Mouse (Mus musculus): Measurements from ENCODE around the gene Knl1. TPM values are rescaled to one million over a fixed set of nuclear protein-coding genes. Genes with fewer than 3 reads are reported as not detected.
"Not testable (repeated sequence)": the region's sequence is repeated elsewhere in the genome, so short reads cannot be mapped to it uniquely, and the experiment has no call there.

Gene Knl1
- polyA plus RNA-seq (2015; fragmentation: Nextera tagmentation; extraction: Ambion mirVana): 65.5 and 66.6 TPM in 2 replicates

DNA sequence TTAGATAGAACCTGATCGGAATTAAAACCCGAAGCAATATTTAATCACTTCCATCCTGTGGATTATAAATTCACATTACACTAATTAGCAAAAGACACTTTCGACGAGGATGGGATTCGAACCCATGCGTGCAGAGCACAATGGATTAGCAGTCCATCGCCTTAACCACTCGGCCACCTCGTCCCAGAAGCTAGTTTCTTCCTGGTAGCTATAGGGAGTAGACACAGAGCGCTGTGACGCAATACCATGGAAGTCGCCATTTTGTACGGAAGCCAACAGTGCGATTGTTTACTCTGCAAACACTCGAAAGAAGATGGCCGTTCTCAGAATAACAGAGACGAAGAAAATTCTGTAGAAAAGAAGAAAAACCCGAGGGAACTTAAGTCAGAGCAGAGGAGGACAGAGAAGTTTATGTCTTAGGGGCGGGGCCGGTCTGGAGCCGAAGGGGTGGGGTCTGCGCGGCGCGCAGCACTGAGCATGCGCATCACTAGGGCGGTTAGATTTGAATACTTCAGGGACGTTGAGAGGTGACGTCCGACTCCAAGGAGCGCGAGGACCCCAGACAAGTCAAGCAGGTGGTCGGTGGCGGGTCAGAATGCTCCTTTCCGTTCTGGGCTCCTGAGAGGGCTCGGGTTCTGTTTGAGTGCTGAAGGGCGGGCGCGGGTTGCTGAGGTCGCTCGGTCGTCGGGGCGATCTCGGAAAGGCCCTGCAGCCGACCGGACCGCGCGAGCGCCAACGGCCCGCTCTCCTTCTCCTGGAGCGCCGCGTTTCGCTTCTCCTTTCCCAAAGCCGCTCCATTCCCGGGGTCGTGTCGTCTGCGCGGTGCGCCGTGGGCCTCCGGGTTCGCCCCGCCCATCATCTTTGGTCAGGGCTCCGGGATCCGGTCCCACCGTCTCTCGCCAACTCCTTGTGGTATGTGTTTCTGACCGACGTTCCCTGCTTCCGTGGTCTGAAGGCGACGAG, at the start of gene Knl1:
Knl1 (plus strand) TSS at position 471 of the 963 bp plus-strand sequence.
- Histone ChIP-seq H3K9ac (peak within 1 kb of the TSS; percentile 69), H3K27me3 (no peaks in the 10 kb centered on the region), H3K4me2 (peak within 1 kb of the TSS; percentile 67), H3K4me1 (peaks cover 20% of the 10 kb centered on the region), H3K27ac (peak within 1 kb of the TSS; percentile 77), H3K36me3 (ENCODE audit: poor library complexity, severe bottlenecking) (peaks cover 5% of the 10 kb centered on the region; the same call in 1 of the 2 replicates), H3K9me3 (replicated peaks) (no peaks in the 10 kb centered on the region), H3K4me3 (peak within 1 kb of the TSS; percentile 71)
- WGBS: under 1% methylated on average over 77 of the region's 77 CpGs
- ATAC-seq: peak; percentile 97

DNA sequence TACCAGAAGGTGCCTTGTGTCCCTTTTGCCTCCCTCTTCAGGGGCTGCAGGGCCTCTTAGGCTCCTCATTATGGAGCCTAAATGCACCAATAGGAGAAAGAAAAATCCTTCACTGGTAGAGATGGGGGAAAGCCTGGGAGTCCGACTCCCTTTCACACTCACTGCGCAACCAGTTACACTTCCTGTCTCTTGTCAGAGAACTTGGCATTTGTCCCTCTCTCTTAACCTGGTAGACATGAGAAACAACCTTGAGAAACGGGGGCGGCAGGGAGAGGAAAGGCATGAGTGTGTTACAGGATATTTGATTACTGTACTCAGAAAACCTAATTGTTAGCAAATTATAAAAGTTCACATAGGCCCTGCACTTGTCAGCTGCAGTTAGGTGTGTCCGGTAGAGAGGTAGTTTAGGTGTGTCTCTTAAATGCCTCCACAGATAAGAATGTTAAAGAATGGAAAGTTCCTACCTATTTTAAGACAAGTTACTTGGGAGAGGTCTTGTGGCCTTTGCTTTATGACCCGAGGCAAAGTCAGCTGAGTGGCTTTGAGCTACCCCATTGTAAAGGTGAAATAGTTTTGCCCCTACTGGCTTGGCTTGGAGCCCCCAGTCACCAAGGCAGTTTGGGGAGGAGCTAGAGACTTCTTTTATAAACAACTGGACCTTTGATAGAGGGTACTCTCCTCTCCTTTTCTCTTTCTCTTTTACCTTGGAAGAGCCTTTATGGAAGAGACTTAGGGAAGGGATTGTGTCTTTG, 48.6 kb upstream of the Knl1 start:
- no peaks in the 10 kb centered on the region for H3K36me3 ChIP-seq (ENCODE audit: poor library complexity, severe bottlenecking)
- peaks cover 17% of the 10 kb centered on the region; the same call in 1 of the 2 replicates for H3K4me1 ChIP-seq
- H3K27me3 ChIP-seq: no peaks in the 10 kb centered on the region
- WGBS: 81% methylated on average over 6 of the region's 6 CpGs
- no peak for ATAC-seq
- H3K9ac ChIP-seq: no peak overlapping the region
- no peak overlapping the region for H3K4me3 ChIP-seq
- no peak overlapping the region for H3K27ac ChIP-seq
- no peaks in the 10 kb centered on the region for H3K9me3 ChIP-seq (replicated peaks)
- no peak overlapping the region for H3K4me2 ChIP-seq

DNA sequence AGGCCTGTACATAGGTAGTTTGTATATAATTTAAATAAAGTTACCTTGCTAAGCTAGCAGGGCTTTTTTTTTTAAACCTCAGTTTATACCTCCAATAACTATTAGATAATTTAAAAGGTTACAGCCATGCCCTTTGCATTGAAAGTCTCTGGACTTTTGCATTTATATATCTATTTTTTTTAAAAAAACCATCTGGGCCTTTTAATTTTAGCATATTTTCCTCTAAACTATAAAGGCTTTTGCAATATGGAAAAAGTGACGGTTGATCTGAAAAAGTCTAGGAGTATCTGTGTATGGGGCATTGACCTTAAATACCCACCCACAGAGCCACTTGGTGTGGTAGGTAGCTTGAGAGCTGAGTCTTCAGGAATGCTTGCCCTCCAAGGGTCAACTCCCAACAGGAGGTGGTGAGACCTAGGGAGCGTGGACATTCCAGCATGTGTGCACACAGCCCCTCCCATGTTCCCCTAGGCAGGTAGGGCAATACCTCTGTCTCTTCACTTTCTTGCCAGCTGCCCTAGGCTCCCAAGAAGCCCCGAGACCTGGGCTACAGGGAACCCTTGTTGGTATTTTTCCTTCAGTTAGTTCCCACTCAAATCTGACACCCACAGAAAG, 47.8 kb upstream of the Knl1 start:
- H3K4me2 ChIP-seq: no peak overlapping the region
- WGBS: 69% methylated on average over 3 of the region's 3 CpGs
- H3K9me3 ChIP-seq (replicated peaks): no peaks in the 10 kb centered on the region
- H3K4me1 ChIP-seq: peaks cover 17% of the 10 kb centered on the region; the same call in 1 of the 2 replicates
- H3K27me3 ChIP-seq: no peaks in the 10 kb centered on the region
- no peak overlapping the region for H3K27ac ChIP-seq
- no peak overlapping the region for H3K4me3 ChIP-seq
- no peak overlapping the region for H3K9ac ChIP-seq
- no peak for ATAC-seq
- H3K36me3 ChIP-seq (ENCODE audit: poor library complexity, severe bottlenecking): no peaks in the 10 kb centered on the region

DNA sequence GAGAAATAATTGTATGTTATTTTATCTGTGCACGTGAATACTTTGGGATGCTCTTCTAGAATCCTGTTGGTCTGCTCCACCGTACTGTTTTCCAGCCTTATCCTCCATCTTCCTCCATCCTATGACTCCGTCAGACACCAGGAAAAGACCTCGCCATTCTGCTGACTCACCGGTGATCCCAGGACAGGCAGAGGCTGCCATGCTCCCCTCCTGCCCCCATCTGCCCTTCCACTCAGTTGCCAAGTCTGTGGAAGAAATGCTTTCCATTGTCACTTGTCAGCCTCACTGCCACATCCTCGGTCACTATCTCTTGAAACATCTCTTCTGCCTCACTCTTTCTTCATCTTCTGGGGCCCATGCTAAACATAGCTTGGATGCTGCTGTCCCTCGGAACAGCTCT, 40.0 kb upstream of the Knl1 start:
- H3K4me2 ChIP-seq: no peak overlapping the region
- H3K9ac ChIP-seq: no peak overlapping the region
- H3K4me3 ChIP-seq: no peak overlapping the region
- 90% methylated on average over 7 of the region's 7 CpGs for WGBS
- ATAC-seq: no peak
- no peak overlapping the region for H3K27ac ChIP-seq
- H3K4me1 ChIP-seq: no peaks in the 10 kb centered on the region
- no peaks in the 10 kb centered on the region for H3K9me3 ChIP-seq (replicated peaks)
- no peaks in the 10 kb centered on the region for H3K27me3 ChIP-seq
- H3K36me3 ChIP-seq (ENCODE audit: poor library complexity, severe bottlenecking): no peaks in the 10 kb centered on the region

DNA sequence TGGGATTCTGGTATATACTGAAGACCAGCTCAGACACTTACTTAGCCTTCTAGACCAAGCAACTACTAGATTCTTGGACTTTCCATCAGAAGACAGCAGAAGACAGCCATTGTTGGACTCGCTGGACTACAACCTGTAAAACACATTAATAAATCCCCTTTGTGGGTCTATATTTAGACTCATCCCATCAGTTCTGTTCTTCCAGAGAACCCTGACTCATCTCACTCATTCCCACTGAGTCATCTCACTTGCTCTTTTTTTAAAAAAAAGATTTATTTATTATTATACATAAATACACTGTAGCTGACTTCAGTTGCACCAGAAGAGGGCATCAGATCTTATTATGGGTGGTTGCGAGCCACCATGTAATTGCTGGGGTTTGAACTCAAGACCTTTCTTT, 37.5 kb upstream of the Knl1 start:
- 95% methylated on average over 2 of the region's 2 CpGs for WGBS
- Histone ChIP-seq H3K9me3 (replicated peaks) (no peaks in the 10 kb centered on the region), H3K4me3 (no peak overlapping the region), H3K27me3 (no peaks in the 10 kb centered on the region), H3K27ac (no peak overlapping the region), H3K9ac (no peak overlapping the region), H3K4me1 (no peaks in the 10 kb centered on the region), H3K36me3 (ENCODE audit: poor library complexity, severe bottlenecking) (no peaks in the 10 kb centered on the region), H3K4me2 (no peak overlapping the region)
- ATAC-seq: no peak

DNA sequence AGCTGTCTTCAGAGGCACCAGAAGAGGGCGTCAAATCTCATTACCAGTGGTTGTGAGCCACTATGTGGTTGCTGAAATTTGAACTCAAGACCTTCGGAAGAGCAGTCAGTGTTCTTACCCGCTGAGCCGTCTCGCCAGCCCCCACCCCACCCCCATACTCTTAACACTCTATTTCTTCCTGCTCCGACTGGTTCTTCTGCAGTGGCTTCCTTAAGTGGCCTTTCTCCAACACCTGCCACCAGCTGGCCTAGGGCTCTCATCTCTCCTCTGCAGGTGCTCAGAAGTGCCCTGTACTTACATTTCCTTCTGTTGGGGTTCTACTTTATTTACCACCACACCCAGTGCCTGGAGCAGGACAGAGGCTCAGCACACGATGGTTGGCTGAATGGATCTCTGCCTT, 31.9 kb upstream of the Knl1 start:
- Histone ChIP-seq H3K4me2 (no peak overlapping the region), H3K4me3 (no peak overlapping the region), H3K9me3 (replicated peaks) (no peaks in the 10 kb centered on the region), H3K27me3 (no peaks in the 10 kb centered on the region), H3K36me3 (ENCODE audit: poor library complexity, severe bottlenecking) (peaks cover 19% of the 10 kb centered on the region), H3K9ac (no peak overlapping the region), H3K4me1 (peaks cover 16% of the 10 kb centered on the region), H3K27ac (no peak overlapping the region)
- 86% methylated on average over 7 of the region's 7 CpGs for WGBS
- no peak for ATAC-seq

DNA sequence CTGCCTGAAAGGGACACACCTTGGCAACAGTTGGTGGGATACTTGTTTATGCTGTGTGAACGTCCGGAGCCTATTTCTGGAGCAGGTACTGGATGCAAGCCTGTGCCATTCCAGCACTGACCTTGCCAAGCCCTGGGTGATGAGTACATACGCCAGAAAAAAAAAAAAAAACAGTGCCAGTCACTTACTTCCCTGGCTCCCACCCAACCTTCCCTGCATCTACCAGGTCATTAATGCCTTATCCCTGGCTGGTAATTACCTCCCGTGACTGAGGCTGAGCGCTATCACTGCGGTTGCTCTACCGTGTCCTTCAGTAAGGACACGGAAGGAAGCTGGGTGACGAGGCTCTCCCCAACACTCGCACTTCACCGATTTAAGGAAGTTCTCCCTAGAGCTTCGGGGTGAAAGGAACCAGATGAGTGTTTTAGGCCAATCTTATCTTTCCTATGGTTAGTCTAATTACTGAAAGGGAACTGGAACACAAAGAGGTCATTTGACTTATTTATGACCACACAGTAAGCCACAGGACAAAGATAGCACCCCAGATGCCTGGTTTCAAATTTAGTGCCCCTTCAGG, 31.2 kb upstream of the Knl1 start:
- H3K4me3 ChIP-seq: no peak overlapping the region
- WGBS: 72% methylated on average over 12 of the region's 12 CpGs
- no peak overlapping the region for H3K27ac ChIP-seq
- ATAC-seq: no peak
- no peaks in the 10 kb centered on the region for H3K27me3 ChIP-seq
- H3K9me3 ChIP-seq (replicated peaks): no peaks in the 10 kb centered on the region
- H3K9ac ChIP-seq: no peak overlapping the region
- peaks cover 25% of the 10 kb centered on the region for H3K36me3 ChIP-seq (ENCODE audit: poor library complexity, severe bottlenecking)
- H3K4me1 ChIP-seq: peaks cover 16% of the 10 kb centered on the region
- H3K4me2 ChIP-seq: no peak overlapping the region

DNA sequence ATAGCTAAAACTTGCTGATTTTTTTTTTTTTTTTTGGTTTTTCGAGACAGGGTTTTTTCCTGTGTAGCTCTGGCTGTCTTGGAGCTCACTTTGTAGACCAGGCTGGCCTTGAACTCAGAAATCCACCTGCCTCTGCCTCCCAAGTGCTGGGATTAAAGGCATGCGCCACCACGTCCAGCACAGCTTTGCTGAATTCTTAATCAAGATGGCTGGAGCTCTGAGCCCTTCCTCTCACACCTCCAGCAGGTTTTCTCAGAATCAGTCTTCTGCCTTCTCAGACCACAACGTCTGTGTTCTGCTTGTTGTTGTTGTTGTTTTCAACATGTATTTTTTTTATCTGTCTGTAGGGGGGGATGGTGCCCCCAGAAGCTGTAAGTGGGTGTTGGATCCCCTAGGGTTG, 30.6 kb upstream of the Knl1 start:
- 84% methylated on average over 4 of the region's 4 CpGs for WGBS
- not testable (repeated sequence) for H3K27ac ChIP-seq; H3K4me2 ChIP-seq; H3K9me3 ChIP-seq (replicated peaks); H3K27me3 ChIP-seq; H3K9ac ChIP-seq; H3K4me3 ChIP-seq; ATAC-seq
- Histone ChIP-seq H3K36me3 (ENCODE audit: poor library complexity, severe bottlenecking) (peaks cover 31% of the 10 kb centered on the region), H3K4me1 (peaks cover 16% of the 10 kb centered on the region)

DNA sequence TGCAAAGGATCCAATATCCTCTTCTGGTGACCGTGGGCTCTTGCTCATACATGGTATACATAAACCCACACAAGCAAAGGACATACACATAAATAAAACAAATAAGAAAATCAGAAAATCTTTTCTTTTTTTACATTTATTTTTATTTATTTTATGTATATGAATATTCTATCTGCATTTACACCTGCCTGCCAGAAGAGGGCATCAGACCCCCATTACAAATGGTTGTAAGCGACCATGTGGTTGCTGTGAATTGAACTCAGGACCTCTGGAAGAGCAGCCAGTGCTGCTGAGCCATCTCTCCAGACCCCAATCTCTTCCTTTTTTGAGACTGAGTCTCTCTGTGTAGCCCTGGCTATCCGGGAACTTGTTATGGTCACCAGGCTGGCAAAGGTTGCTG, 29.3 kb upstream of the Knl1 start:
- 93% methylated on average over 3 of the region's 3 CpGs for WGBS
- H3K9ac ChIP-seq: no peak overlapping the region
- H3K4me1 ChIP-seq: peaks cover 16% of the 10 kb centered on the region
- no peaks in the 10 kb centered on the region for H3K27me3 ChIP-seq
- no peaks in the 10 kb centered on the region for H3K9me3 ChIP-seq (replicated peaks)
- H3K36me3 ChIP-seq (ENCODE audit: poor library complexity, severe bottlenecking): peaks cover 44% of the 10 kb centered on the region
- no peak for ATAC-seq
- no peak overlapping the region for H3K4me3 ChIP-seq
- no peak overlapping the region for H3K27ac ChIP-seq
- no peak overlapping the region for H3K4me2 ChIP-seq

DNA sequence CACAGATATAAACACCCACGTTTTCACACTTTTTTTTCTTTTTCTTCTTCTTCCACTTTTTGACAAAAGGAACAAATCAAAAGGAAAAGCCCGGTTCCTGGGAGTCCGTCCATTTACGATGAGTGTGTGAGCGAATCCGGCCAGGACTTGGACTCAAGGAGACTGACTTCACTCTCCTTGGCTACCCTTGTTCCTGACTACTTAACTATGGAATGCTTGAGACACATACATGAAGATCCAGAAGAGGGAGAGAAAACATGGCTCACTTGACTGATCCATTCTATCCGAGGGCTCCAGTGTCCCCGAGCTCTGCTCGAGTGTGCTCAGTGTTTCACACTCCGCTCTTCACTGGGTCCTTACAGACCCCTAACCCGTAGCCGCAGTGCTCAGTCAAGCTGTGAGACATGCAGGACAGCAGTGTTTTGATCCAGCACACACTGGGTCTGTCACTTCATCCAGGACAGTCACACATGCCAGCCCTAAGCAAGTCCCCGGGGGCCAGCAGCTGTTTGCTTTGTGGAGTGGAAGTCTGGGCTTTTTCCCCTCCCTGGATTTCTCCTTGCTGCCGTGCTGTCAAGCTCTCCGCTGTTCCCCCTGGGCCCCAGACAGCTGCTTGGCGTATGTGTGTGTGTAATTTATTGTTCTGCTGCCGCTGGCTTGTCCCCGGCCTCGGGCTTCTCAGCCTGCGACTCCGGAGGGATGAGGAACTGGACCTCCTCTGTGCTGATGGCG, 28.4 kb upstream of the Knl1 start:
- Histone ChIP-seq H3K9me3 (replicated peaks) (no peaks in the 10 kb centered on the region), H3K4me1 (peaks cover 16% of the 10 kb centered on the region), H3K4me2 (peak overlapping the region; percentile 43), H3K4me3 (peak overlapping the region; percentile 15), H3K36me3 (ENCODE audit: poor library complexity, severe bottlenecking) (peaks cover 49% of the 10 kb centered on the region), H3K27me3 (no peaks in the 10 kb centered on the region), H3K27ac (peak overlapping the region; percentile 88), H3K9ac (peak overlapping the region; percentile 50)
- WGBS: 57% methylated on average over 22 of the region's 22 CpGs
- peak; percentile 84 for ATAC-seq

DNA sequence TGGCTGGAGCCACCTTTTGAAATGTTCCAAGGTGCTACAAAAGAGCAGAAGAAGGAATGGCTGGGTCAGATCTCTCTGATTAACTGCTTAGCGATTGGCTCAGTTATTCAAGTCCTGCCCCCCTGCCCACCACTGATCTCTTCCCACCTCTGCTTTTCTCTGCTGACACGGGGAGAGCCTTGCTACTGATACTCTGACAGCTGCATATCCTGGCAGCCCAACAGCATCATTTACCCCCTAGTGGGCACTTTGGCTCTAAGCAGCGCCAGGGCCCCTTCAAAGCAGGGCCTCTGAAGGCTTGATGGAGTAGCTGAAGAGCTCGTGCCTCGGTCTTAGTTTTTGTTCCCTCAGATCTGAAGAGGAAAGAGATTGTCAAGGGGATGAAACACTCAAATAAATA, 27.8 kb upstream of the Knl1 start:
- Histone ChIP-seq H3K9me3 (replicated peaks) (no peaks in the 10 kb centered on the region), H3K4me2 (peak overlapping the region; percentile 43), H3K36me3 (ENCODE audit: poor library complexity, severe bottlenecking) (peaks cover 51% of the 10 kb centered on the region), H3K27me3 (no peaks in the 10 kb centered on the region), H3K27ac (peak overlapping the region; percentile 88), H3K9ac (peak overlapping the region; percentile 50), H3K4me1 (peaks cover 16% of the 10 kb centered on the region), H3K4me3 (peak overlapping the region; percentile 15)
- WGBS: 10% methylated on average over 5 of the region's 5 CpGs
- ATAC-seq: peak; percentile 87

All from forebrain, embryonic 13.5 days (tissue).